Mouse (Mus musculus): ENCODE measurements around the gene Prune2.

GRCm38 (mm10) chr19:17060106-17060505 lies 104.2 kb downstream of the Prune2 start:
- TF ChIP-seq POLR2A (IDR thresholded peaks at IDR 0.05; ENCODE audit: borderline replicate concordance, insufficient read depth, low read length) (no peak), CTCF (IDR thresholded peaks at IDR 0.05; ENCODE audit: borderline replicate concordance, insufficient read depth, low read depth, low read length) (no peak)
